Mouse (Mus musculus) ovary, postnatal 36 days (tissue): ENCODE measurements around the gene Gm17677.

Experiments used
- DNase-seq: peaks from one replicate; pipeline ENCODE4 v3.0.0; 2022; ENCODE audit warnings: low spot score, mixed read lengths

Gm17677 gene

DNA sequence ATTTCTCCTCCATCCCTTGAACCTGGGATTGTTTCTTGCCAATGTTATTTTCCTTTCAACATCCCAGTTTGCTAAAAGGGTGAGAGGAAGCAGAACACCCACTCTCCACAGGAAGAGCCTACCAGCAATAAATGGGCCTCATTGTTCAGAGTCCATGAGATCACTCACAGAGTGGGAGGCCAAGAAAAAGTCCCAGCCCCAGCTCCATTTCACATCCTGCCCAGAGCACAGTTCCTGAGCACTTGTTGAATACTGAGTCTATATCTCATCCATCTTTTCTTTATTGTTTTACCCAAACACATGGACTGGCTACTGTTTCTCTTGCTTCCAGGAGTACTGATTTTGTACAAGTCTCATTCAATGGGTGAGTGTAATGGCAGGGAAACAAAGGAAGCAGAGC, at the start of gene Gm17677:
Gm17677 (plus strand) TSS at position 301 of the 400 bp plus-strand sequence.
- DNase-seq, result no peak

GRCm38 (mm10) chr9:35691924-35692323, 48.9 kb upstream of the Gm17677 start:
- DNase-seq, result no peak

- no peak for DNase-seq
Measured at GRCm38 (mm10) chr9:35707265-35707664, 33.6 kb upstream of the Gm17677 start.

DNA sequence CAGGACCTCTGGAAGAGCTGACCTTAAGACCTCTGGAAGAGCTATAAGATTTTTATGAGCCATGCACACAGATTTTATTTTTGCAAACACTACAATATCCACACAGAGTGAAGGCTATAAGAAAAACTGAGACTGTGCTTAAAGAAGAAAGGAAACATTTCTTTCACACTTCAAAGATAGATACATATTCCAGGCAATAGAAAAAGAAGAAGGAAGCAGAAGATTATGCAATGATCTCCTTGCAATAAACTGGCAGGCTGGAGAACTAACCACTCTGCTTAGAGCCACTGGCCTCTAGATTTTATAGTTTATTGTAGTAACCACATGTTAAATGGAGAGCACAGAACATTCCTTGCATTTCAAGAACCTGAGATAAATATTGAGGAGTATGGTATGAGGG, 16.0 kb downstream of the Gm17677 start:
- no peak for DNase-seq

DNA sequence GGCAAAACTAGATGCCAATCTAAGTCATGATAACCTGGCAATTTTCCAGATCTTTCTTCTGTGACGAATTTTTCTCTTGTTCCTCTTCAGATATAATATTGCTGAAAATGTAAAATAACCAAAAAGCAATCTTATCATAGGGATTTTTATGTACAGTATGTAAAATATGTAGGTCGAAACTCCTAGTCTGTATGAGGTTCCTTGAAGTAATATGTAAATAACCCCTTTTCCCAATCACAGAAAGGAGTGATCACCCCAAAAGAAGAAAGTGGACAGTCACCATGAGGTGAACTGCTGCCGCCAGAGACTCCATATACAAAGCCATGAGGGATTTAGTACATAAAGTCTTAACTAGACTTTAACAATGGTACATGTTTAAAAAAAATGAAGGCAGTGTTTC, 37.2 kb downstream of the Gm17677 start, which contains the start of gene Gm17727:
Gm17727 (minus strand) TSS at position 101 of the 400 bp plus-strand sequence.
- no peak for DNase-seq

- no peak for DNase-seq
Measured at GRCm38 (mm10) chr9:35790001-35790400, 49.2 kb downstream of the Gm17677 start, which contains the start of the genes Gm27235 and D730048I06Rik. Gene Gm27235 (minus strand): TSS chr9:35790101. Gene D730048I06Rik (minus strand): TSS chr9:35790112.
